Mouse (Mus musculus): Measurements from ENCODE around the gene 1700025F22Rik. TPM values are rescaled to one million over a fixed set of nuclear protein-coding genes. Genes with fewer than 3 reads are reported as not detected.

Gene 1700025F22Rik
- not detected in 2 replicates for polyA plus RNA-seq (2012; rRNA removed)

GRCm38 (mm10) chr19:11165172-11165571 lies at the start of gene 1700025F22Rik:
TSS of gene 1700025F22Rik (minus strand) at chr19:11165320.

GRCm38 (mm10) chr19:11196546-11196945 lies 31.4 kb upstream of the 1700025F22Rik start, which contains the start of gene Ms4a13:
TSS of gene Ms4a13 (minus strand) at chr19:11196737.

GRCm38 (mm10) chr19:11130776-11131175 lies 34.3 kb downstream of the 1700025F22Rik start, which contains the start of gene 1700017D01Rik:
TSS of gene 1700017D01Rik (minus strand) at chr19:11130876.

Other genes starting within 250 kb of the 1700025F22Rik start
- 0.02 TPM in 1 of 2 replicates, not detected in the other for gene Zp1, start 244.7 kb downstream of the 1700025F22Rik start, polyA plus RNA-seq (2012; rRNA removed)
- 0.11 and 0.17 TPM in 2 replicates for gene Ptgdr2, start 228.2 kb downstream of the 1700025F22Rik start, polyA plus RNA-seq (2012; rRNA removed)
- gene Ccdc86, start 216.1 kb downstream of the 1700025F22Rik start, polyA plus RNA-seq (2012; rRNA removed) = 8.7 and 8.9 TPM in 2 replicates
- gene Ms4a10, start 190.7 kb downstream of the 1700025F22Rik start, polyA plus RNA-seq (2012; rRNA removed) = 0.06 TPM in 1 of 2 replicates, not detected in the other
- gene Ms4a15, start 172.1 kb downstream of the 1700025F22Rik start, polyA plus RNA-seq (2012; rRNA removed) = not detected in 2 replicates
- gene Ms4a18, start 147.3 kb downstream of the 1700025F22Rik start, polyA plus RNA-seq (2012; rRNA removed) = not detected in 2 replicates
- not detected in 2 replicates for gene Ms4a8a, start 84.2 kb downstream of the 1700025F22Rik start, polyA plus RNA-seq (2012; rRNA removed)
- gene 1700017D01Rik, start 34.4 kb downstream of the 1700025F22Rik start, polyA plus RNA-seq (2012; rRNA removed) = not detected in 2 replicates
- gene Ms4a13, start 31.4 kb upstream of the 1700025F22Rik start, polyA plus RNA-seq (2012; rRNA removed) = not detected in 2 replicates
- not detected in 2 replicates for gene Ms4a12, start 67.1 kb upstream of the 1700025F22Rik start, polyA plus RNA-seq (2012; rRNA removed)
- not detected in 2 replicates for gene Ms4a1, start 100.9 kb upstream of the 1700025F22Rik start, polyA plus RNA-seq (2012; rRNA removed)
- gene Ms4a5, start 118.6 kb upstream of the 1700025F22Rik start, polyA plus RNA-seq (2012; rRNA removed) = not detected in 2 replicates
- gene Ms4a14, start 149.1 kb upstream of the 1700025F22Rik start, polyA plus RNA-seq (2012; rRNA removed) = 0.04 and 0.12 TPM in 2 replicates
- 0.82 and 0.93 TPM in 2 replicates for gene Ms4a7, start 170.8 kb upstream of the 1700025F22Rik start, polyA plus RNA-seq (2012; rRNA removed)
- 0.66 and 0.78 TPM in 2 replicates for gene Ms4a4a, start 210.2 kb upstream of the 1700025F22Rik start, polyA plus RNA-seq (2012; rRNA removed)
- gene Ms4a4c, start 239.4 kb upstream of the 1700025F22Rik start, polyA plus RNA-seq (2012; rRNA removed) = 0.44 TPM in 1 of 2 replicates, not detected in the other

All from central nervous system, embryonic 11.5 days (tissue).